Mouse (Mus musculus) stomach, embryonic 16.5 days (tissue): ENCODE results near the gene Prickle2. TPM values are rescaled to one million over a fixed set of nuclear protein-coding genes. Genes with fewer than 3 reads are reported as not detected.
A peak's percentile ranks its signal among the peaks of the same experiment; 100 is the strongest.

Experiments used
- ATAC-seq: fragments of 200-750 bp; cut with Nextera tagmentation; 2 replicates; pipeline ENCODE4 v1.8.0; 2017; ENCODE audit warnings: moderate number of reproducible peaks, moderate TSS enrichment; ENCODE audit not compliant: insufficient read depth, low FRiP score
- H3K27ac ChIP-seq: fragments of 300-500 bp; sonication (generic); 2 replicates; pipeline ENCODE4 v1.5.1; 2014; ENCODE audit warnings: low read length
- H3K27me3 ChIP-seq: fragments of 300-500 bp; sonication (generic); 2 replicates; pipeline ENCODE4 v1.6.1; 2014; ENCODE audit warnings: low read length, control low read depth, mixed read lengths; ENCODE audit not compliant: control insufficient read depth, insufficient read depth
- H3K36me3 ChIP-seq: fragments of 300-500 bp; sonication (generic); 2 replicates; pipeline ENCODE4 v1.6.1; 2014; ENCODE audit warnings: low read length; ENCODE audit not compliant: control insufficient read depth, insufficient read depth
- H3K4me1 ChIP-seq: fragments of 300-500 bp; sonication (generic); 2 replicates; pipeline ENCODE4 v1.6.1; 2014; ENCODE audit warnings: low read length, control low read depth, mixed read lengths; ENCODE audit not compliant: control insufficient read depth, insufficient read depth
- H3K4me2 ChIP-seq: fragments of 300-500 bp; sonication (generic); 2 replicates; pipeline ENCODE4 v1.6.1; 2014; ENCODE audit warnings: low read depth, low read length, mixed read lengths
- H3K4me3 ChIP-seq: fragments of 300-500 bp; sonication (generic); replicated peaks from 2 replicates; pipeline ENCODE4 v1.5.1; 2014; ENCODE audit warnings: mild to moderate bottlenecking, low read length
- H3K9ac ChIP-seq: fragments of 300-500 bp; sonication (generic); 2 replicates; pipeline ENCODE4 v1.6.1; 2014; ENCODE audit warnings: low read length
- H3K9me3 ChIP-seq: fragments of 300-500 bp; sonication (generic); replicated peaks from 2 replicates; pipeline ENCODE4 v1.6.1; 2016; ENCODE audit warnings: low read length, control low read depth; ENCODE audit not compliant: control insufficient read depth
- WGBS: fragments of 180-500 bp; shearing (Covaris S2); extraction: QIAGEN DNeasy Blood & Tissue Kit; methylation state at CpG from one replicate; pipeline ENCODE4 v1.1.7; 2014; 5-methylcytosine and 5-hydroxymethylcytosine counted together
- polyA plus RNA-seq: library from polyadenylated mRNA; unstranded; fragments of >200 nt; fragmentation: Nextera tagmentation; extraction: Ambion mirVana; gene quantifications from 2 replicates; pipeline ENCODE4 v1.2.1, GENCODE M21; 2015

The Prickle2 gene
- polyA plus RNA-seq, 1 experiment from 2014 or later: 9.3 TPM

DNA sequence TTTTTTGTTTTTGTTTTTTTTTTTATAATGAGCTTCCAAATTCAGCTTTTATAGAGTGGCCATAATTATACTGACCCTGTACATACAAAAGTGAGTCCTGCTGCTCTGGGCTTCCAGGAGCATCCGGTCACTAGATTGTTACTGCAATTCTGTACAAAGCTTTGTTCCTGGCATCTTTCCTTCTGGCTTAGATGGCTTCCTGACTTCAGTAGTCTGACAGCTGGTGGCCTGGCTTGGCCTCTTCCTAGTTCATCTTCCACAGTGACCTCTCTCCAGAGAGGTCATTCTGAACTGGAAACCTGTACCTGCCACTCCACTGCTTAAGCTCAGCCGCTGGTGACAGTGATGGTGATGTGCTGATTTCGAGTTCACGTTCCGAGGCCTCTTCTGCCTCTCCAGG, 20.2 kb upstream of the Prickle2 start:
- no peaks in the 10 kb centered on the region for H3K36me3 ChIP-seq
- H3K4me1 ChIP-seq: 0 out of 2 replicates have a peak, but pooled peaks cover 12% of the 10 kb centered on the region
- H3K4me3 ChIP-seq: no peak overlapping the region
- no peaks in the 10 kb centered on the region for H3K27me3 ChIP-seq
- no peak overlapping the region for H3K27ac ChIP-seq
- H3K9me3 ChIP-seq: no peaks in the 10 kb centered on the region
- no peak for ATAC-seq
- H3K4me2 ChIP-seq: no peak overlapping the region
- WGBS: 65% methylated on average over 5 of the region's 5 CpGs
- no peak overlapping the region for H3K9ac ChIP-seq

DNA sequence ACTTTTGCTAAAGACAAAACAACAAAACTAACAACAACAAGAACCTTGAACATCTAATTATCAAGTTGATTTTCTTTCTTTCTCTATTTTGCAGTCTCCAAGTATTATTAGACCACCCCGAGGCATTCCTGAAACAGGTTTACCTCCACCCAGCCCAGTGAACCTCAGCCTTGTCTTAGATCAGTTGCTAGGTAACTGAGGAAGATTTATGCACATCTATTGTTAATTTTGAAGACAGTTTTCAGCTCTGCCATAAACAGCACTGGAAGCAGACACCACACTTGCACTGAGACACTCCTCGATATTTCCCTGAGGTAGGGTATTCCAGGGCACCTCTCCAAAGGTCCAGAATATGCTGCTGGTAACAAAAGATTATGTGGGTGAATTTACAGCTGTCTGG, 18.4 kb upstream of the Prickle2 start:
- Histone ChIP-seq H3K4me3 (no peak overlapping the region), H3K27ac (no peak overlapping the region), H3K4me2 (no peak overlapping the region), H3K4me1 (0 out of 2 replicates have a peak, but pooled peaks cover 12% of the 10 kb centered on the region), H3K36me3 (no peaks in the 10 kb centered on the region), H3K27me3 (no peaks in the 10 kb centered on the region), H3K9ac (no peak overlapping the region), H3K9me3 (no peaks in the 10 kb centered on the region)
- WGBS: 42% methylated on average over 2 of the region's 2 CpGs
- no peak for ATAC-seq

DNA sequence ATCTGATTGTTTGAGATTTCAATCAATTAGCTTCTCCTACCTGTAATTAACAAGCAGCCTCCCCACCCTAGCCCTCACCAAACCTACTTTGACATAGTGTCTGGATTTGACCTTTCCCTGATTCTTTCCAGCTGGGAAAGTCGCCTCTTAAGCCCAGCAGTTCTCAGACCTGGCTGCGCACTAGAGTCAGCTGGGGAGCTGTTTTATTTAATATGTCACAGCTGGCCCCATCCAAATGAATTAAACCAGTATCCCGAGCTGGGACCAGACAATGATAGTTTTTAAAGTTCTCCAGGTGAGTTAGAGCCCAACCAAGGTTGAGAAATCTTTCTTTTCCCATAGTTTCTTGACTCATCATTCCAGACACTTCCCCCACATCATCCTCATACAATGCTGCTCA, 9.9 kb upstream of the Prickle2 start:
- Histone ChIP-seq H3K27ac (no peak overlapping the region), H3K9ac (no peak overlapping the region), H3K27me3 (no peaks in the 10 kb centered on the region), H3K4me1 (no peaks in the 10 kb centered on the region), H3K9me3 (no peaks in the 10 kb centered on the region), H3K4me2 (no peak overlapping the region), H3K4me3 (no peak overlapping the region), H3K36me3 (no peaks in the 10 kb centered on the region)
- no peak for ATAC-seq
- 42% methylated on average over 3 of the region's 3 CpGs for whole genome bisulfite sequencing

DNA sequence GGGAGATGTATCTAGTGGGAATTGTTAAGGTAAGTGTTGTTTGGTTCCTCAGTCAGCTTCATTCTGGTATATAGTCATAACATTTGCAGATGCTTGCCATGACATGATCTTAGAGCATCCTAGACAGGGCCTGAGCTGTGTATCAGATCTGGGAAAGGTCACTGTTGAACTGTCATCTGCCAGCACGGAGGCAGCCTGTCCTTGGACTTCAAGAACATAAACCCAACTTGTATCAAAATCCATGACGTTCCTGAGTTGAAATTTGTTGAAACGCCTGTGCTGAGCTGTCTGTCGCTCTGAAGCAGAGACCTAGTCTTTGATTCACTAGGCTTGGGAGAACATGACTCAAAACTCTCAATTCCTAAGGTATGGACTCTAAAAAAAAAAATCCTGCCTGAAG, 8.8 kb upstream of the Prickle2 start:
- H3K4me1 ChIP-seq: no peaks in the 10 kb centered on the region
- no peak overlapping the region for H3K4me2 ChIP-seq
- no peak overlapping the region for H3K4me3 ChIP-seq
- no peaks in the 10 kb centered on the region for H3K27me3 ChIP-seq
- H3K36me3 ChIP-seq: no peaks in the 10 kb centered on the region
- 82% methylated on average over 4 of the region's 4 CpGs for WGBS
- no peak for ATAC-seq
- H3K9me3 ChIP-seq: no peaks in the 10 kb centered on the region
- no peak overlapping the region for H3K27ac ChIP-seq
- no peak overlapping the region for H3K9ac ChIP-seq

DNA sequence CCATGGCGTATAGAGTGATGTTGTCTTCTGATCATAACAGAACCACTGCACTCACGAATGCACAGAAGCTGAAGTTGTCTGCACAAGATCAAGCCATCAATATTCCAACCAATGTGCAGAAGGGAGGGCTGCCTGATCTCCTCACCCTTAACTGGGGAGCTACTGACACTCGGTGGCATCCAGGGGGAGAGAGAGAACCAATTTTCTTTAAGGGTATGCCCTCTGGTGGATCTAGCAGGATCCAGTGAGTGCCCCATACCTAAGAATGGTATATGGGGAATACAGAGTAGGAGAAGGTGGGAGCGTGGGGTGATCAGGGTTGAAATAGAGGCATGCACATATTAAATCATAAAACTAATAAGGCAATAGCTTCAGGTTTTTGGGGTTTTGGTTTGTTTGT, 2.2 kb upstream of the Prickle2 start:
- Histone ChIP-seq H3K9me3 (no peaks in the 10 kb centered on the region), H3K27me3 (no peaks in the 10 kb centered on the region), H3K36me3 (no peaks in the 10 kb centered on the region), H3K9ac (no peak overlapping the region), H3K4me2 (no peak overlapping the region), H3K27ac (no peak overlapping the region), H3K4me3 (no peak overlapping the region), H3K4me1 (0 out of 2 replicates have a peak, but pooled peaks cover 3% of the 10 kb centered on the region)
- no peak for ATAC-seq
- 62% methylated on average over 4 of the region's 4 CpGs for WGBS

DNA sequence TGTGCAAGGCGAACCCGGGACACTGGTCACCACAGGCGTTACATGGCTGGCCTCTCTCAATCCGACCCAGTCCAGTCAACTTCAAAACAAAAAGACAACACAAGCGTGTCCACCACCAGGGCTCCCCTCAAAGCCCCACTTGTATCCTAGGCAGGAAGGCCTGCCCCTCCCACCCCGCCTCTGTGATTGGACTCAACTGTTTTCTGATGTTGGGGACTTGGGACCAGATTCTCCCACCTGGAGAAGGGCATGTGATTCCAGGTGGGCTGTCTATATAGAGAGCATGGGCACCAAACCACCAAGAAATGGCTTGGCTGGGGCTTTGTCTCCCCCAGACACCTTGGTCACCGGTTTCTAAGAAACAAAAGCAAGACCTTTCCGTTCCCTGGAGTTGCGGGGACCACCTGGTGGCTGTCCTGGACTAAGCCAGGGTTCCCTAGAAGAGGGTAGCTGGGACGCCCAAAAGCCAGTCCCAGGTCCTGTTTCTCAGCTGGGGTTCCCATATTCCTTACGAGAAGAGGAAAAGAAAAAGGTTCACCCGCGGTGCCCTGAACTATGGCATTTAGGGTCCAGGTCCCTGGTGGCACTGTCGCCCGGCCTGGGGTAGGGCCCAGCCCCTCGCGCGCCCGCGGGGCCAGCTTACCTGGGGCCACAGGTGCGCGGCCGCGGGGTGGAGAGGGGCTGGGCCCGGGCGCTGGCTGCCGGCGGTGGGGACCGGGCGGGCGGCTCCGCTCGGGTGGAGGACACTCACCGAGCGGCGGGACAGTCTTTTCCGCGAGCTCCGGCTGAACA, 406 bp downstream of the Prickle2 start:
- peak overlapping the region; percentile 93 for H3K4me2 ChIP-seq
- ATAC-seq: no peak; the same call in 1 of the 2 replicates
- no peaks in the 10 kb centered on the region for H3K27me3 ChIP-seq
- peak overlapping the region; percentile 69 for H3K4me3 ChIP-seq
- 2% methylated on average over 39 of the region's 39 CpGs for WGBS
- H3K36me3 ChIP-seq: no peaks in the 10 kb centered on the region
- peak overlapping the region; percentile 31 for H3K27ac ChIP-seq
- H3K9ac ChIP-seq: peak overlapping the region; percentile 84
- H3K9me3 ChIP-seq: no peaks in the 10 kb centered on the region
- 0 out of 2 replicates have a peak, but pooled peaks cover 3% of the 10 kb centered on the region for H3K4me1 ChIP-seq

DNA sequence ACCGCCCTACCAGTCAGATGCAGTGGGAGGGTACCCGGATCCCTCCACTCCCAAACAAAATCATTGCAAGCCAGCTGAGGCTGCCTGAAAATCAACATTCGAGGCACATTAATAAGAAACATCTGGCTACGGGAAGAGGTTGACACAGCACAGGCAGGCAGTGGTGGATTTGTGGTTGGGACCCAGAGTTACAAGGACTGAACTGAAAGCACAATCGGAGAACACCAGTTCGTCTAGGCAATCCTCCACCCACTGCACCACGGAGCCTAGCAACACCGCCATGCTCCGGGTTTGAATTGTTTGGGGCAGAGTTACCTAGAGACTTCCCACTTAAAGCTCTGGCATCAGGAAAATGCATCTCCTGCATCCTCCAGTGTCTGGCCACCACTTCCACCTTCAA, 1.1 kb downstream of the Prickle2 start:
- Histone ChIP-seq H3K27ac (peak overlapping the region; percentile 31), H3K27me3 (no peaks in the 10 kb centered on the region), H3K4me1 (0 out of 2 replicates have a peak, but pooled peaks cover 3% of the 10 kb centered on the region), H3K9me3 (no peaks in the 10 kb centered on the region), H3K4me3 (peak overlapping the region; percentile 69), H3K36me3 (no peaks in the 10 kb centered on the region), H3K9ac (peak overlapping the region; percentile 84), H3K4me2 (peak overlapping the region; percentile 93)
- ATAC-seq: no peak
- WGBS: 14% methylated on average over 9 of the region's 9 CpGs

DNA sequence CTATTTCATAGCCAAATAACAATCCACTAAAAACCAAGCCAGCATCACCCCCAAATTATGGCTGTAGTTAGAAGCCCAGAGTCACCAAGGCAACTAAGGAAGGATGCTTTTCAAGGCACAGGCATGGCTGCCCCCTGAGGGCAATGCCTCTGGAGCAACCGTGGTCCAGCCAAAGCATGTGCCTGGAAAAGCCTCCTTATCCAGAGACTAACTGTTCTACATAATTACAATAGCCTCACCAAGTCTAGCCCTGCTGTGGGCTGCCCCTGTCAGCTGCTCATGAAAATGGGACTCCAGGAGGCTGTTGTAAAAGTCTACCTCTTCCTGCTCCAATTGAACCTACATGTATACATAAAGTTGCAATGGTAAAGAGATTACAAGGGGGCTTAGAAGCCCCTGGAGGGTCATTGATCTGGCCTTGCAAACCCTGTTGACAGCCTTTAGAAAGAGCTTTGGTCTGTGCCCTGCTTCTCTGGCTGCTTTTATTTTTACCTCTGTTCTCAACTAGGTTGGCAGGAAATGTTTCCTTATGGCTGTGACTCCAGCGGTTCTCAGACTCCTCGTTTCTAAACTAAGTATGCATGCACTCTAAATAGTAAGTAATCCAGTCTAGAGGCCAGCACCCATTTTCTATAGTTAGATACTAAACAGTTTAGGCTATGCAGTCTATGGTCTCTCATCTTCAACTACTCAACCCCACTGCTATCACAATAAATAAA, 6.3 kb downstream of the Prickle2 start:
- no peak overlapping the region for H3K4me2 ChIP-seq
- H3K9me3 ChIP-seq: no peaks in the 10 kb centered on the region
- H3K27ac ChIP-seq: no peak overlapping the region
- no peaks in the 10 kb centered on the region for H3K27me3 ChIP-seq
- H3K4me1 ChIP-seq: 0 out of 2 replicates have a peak, but pooled peaks cover 3% of the 10 kb centered on the region
- ATAC-seq: no peak
- 46% methylated on average over 3 of the region's 3 CpGs for WGBS
- no peak overlapping the region for H3K9ac ChIP-seq
- no peaks in the 10 kb centered on the region for H3K36me3 ChIP-seq
- H3K4me3 ChIP-seq: no peak overlapping the region

DNA sequence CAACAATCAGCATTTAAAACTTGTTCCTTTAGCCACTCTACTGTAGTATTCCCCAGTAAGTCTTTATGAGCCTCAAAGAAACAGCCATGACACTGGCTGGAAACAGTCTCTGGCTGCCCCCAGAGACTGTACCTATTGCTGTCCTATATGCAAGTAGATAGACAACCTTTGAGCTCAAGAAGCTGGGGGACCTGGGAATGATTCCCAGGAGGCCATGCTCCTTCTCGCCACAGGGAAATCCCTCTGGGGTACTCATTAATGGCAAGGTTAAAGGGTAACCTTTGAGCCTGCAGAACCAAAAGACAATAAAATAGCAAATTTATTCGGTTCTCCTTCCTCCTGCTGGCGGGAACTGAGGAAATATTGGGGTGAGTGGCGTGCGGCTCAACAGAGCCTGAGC, 8.1 kb downstream of the Prickle2 start:
- Histone ChIP-seq H3K4me2 (no peak overlapping the region), H3K27me3 (no peaks in the 10 kb centered on the region), H3K4me1 (no peaks in the 10 kb centered on the region), H3K9ac (no peak overlapping the region), H3K9me3 (no peaks in the 10 kb centered on the region), H3K4me3 (no peak overlapping the region), H3K27ac (no peak overlapping the region), H3K36me3 (no peaks in the 10 kb centered on the region)
- no peak for ATAC-seq
- WGBS: 80% methylated on average over 5 of the region's 5 CpGs
